8 mouse cellular contexts compared by ENCODE assay signal in the genomic region with DNA sequence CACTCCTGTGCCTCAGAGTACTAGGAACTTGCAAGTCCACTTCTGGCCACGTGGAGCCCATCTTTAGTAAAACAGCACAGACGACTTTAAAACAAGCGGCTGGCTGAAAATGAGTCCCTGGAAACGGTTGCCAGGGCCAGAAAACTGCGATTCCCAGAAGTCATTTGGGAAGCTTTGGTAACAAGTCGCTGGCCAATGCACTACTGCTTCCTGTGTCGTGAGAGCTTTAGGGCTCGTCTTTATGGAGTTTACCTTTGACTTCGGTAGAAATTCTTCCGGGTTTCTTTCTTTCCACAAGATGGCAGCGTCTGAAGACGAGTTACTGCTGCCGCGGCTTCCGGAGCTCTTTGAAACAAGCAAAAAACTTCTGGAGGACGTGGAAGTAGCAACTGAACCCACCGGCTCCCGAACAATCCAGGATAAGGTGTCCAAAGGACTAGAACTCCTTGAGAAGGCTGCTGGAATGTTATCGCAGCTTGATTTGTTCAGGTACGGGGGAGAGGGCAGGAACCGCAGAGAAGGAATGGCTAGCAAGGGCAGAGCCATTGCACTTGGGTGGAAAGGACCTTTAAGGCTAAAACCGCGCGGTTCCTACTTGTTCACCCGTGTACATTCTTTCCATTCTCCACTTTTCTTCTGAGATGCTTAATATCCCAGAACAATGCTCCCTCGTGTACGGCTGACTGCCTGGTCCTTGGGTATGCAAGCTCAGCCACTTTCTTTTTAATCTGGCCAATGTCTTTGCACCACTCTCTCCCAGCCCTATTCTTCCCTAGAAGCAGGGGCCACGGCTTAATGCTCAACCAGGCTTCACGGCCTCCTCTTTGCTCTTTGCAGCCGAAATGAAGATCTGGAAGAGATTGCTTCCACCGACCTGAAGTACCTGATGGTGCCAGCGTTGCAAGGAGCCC. TPM values are rescaled to one million over a fixed set of nuclear protein-coding genes. Genes with fewer than 3 reads are reported as not detected.
DNase-seq lines count a peak whose midpoint lies in the region; ATAC-seq and TF ChIP-seq lines count a peak whose summit lies in the region.

A gene (plus strand): TSS at position 224 of the 911 bp plus-strand sequence.

- H3K27ac ChIP-seq in MEL (ENCODE audit: control insufficient read depth, low read depth, low read length), result peak within 1 kb of the TSS; percentile 76
- H3K27ac ChIP-seq in cerebellum, adult 2 months (ENCODE audit: insufficient read depth, low read length), result peak within 1 kb of the TSS; percentile 23; the same call in 1 of the 2 replicates
- peak within 1 kb of the TSS; percentile 64 for H3K27ac ChIP-seq in forebrain, postnatal 0 days (ENCODE audit: low read depth, low read length)
- H3K27ac ChIP-seq in lung, embryonic 15.5 days, result peak within 1 kb of the TSS; percentile 44

- peak within 1 kb of the TSS; percentile 79 to 89 for H3K4me3 ChIP-seq in MEL (ENCODE audit: control insufficient read depth in 1 of 2, insufficient read depth in 1 of 2, low read depth in 2 of 2, low read length in 2 of 2)
- peak within 1 kb of the TSS; percentile 87 for H3K4me3 ChIP-seq in cerebellum, adult 2 months (replicated peaks; ENCODE audit: insufficient read depth, low read depth, low read length)
- H3K4me3 ChIP-seq in forebrain, postnatal 0 days (ENCODE audit: low read depth, low read length), result peak within 1 kb of the TSS; percentile 53
- H3K4me3 ChIP-seq in lung, embryonic 15.5 days, result peak within 1 kb of the TSS; percentile 61

- no peak; a peak in 1 of 6 replicates for TF ChIP-seq CTCF in MEL (IDR thresholded peaks at IDR 0.05 in 2 of 3, conservative IDR thresholded peaks at IDR 0.05 in 1 of 3; ENCODE audit: control insufficient read depth in 1 of 3, insufficient read depth in 1 of 3, low read depth in 2 of 3, low read length in 3 of 3, poor library complexity in 1 of 3, severe bottlenecking in 1 of 3)
- TF ChIP-seq CTCF in cerebellum, adult 2 months (IDR thresholded peaks at IDR 0.05; ENCODE audit: borderline replicate concordance, insufficient read depth, low read depth, low read length), result no peak
- peak; percentile 46 for TF ChIP-seq CTCF in forebrain, postnatal 0 days (IDR thresholded peaks at IDR 0.05; ENCODE audit: low read depth)

- peak within 1 kb of the TSS; percentile 88 for H3K9ac ChIP-seq in MEL (ENCODE audit: control insufficient read depth, low read depth, low read length, poor library complexity, severe bottlenecking)
- peak within 1 kb of the TSS; percentile 45 for H3K9ac ChIP-seq in forebrain, postnatal 0 days
- peak within 1 kb of the TSS; percentile 54 for H3K9ac ChIP-seq in lung, embryonic 15.5 days

- peaks cover 6% of the 10 kb centered on the region for H3K79me2 ChIP-seq in MEL (ENCODE audit: control insufficient read depth, insufficient read depth, low read length, poor library complexity)

- ATAC-seq in forebrain, postnatal 0 days, result peak; percentile 99
- peak; percentile 97 for ATAC-seq in lung, embryonic 15.5 days (ENCODE audit: borderline replicate concordance, extremely low read depth, low FRiP score, low TSS enrichment)

- peak; percentile 91 for DNase-seq in MEL (ENCODE audit: low read depth, low spot score)
- DNase-seq in cerebellum, adult 2 months, result peak; percentile 70 to 82
- DNase-seq in forebrain, postnatal 0 days, result peak; percentile 91
- DNase-seq in heart, postnatal 4 days, result peak; percentile 80
- DNase-seq in layer of hippocampus, adult 8-10 months (ENCODE audit: low spot score in 2 of 2), result peak; percentile 77 to 83
- DNase-seq in ovary, adult 18-20 months (ENCODE audit: low spot score), result peak; percentile 80
- peak; percentile 78 for DNase-seq in thymus, postnatal 0 days (ENCODE audit: low spot score)

- H3K4me2 ChIP-seq in forebrain, postnatal 0 days (ENCODE audit: low read depth), result peak within 1 kb of the TSS; percentile 58
- H3K4me2 ChIP-seq in lung, embryonic 15.5 days, result peak within 1 kb of the TSS; percentile 61

- TF ChIP-seq POLR2A in MEL (IDR thresholded peaks at IDR 0.05; ENCODE audit: control insufficient read depth in 1 of 2, insufficient read depth in 1 of 2, low read depth in 1 of 2, low read length in 2 of 2, poor library complexity in 1 of 2), result peak in 1 of 2 experiments; percentile 71; a peak in 2 of 4 replicates
- no peak for TF ChIP-seq POLR2A in cerebellum, adult 2 months (IDR thresholded peaks at IDR 0.05; ENCODE audit: borderline replicate concordance, insufficient read depth, low read length)

- H3K4me1 ChIP-seq in MEL (ENCODE audit: control insufficient read depth in 1 of 2, insufficient read depth in 2 of 2, low read length in 2 of 2), result peaks cover 0 to 4% of the 10 kb centered on the region in 2 experiments; a peak in 1 of 4 replicates
- no peaks in the 10 kb centered on the region for H3K4me1 ChIP-seq in cerebellum, adult 2 months (ENCODE audit: control insufficient read depth, insufficient read depth, low read length)
- H3K4me1 ChIP-seq in forebrain, postnatal 0 days (ENCODE audit: insufficient read depth), result no peaks in the 10 kb centered on the region
- no peaks in the 10 kb centered on the region for H3K4me1 ChIP-seq in lung, embryonic 15.5 days

- peaks cover 2 to 15% of the 10 kb centered on the region in 2 experiments; a peak in 3 of 4 replicates for H3K36me3 ChIP-seq in MEL (ENCODE audit: control insufficient read depth in 1 of 2, insufficient read depth in 2 of 2, low read length in 2 of 2)
- 0 out of 2 replicates have a peak, but pooled peaks cover 4% of the 10 kb centered on the region for H3K36me3 ChIP-seq in forebrain, postnatal 0 days (ENCODE audit: insufficient read depth)
- H3K36me3 ChIP-seq in lung, embryonic 15.5 days, result no peaks in the 10 kb centered on the region

- H3K27me3 ChIP-seq in MEL (ENCODE audit: control insufficient read depth in 1 of 2, insufficient read depth in 2 of 2, low read length in 2 of 2), result no peaks in the 10 kb centered on the region
- no peaks in the 10 kb centered on the region for H3K27me3 ChIP-seq in cerebellum, adult 2 months (ENCODE audit: control insufficient read depth, insufficient read depth, low read length)
- no peaks in the 10 kb centered on the region for H3K27me3 ChIP-seq in forebrain, postnatal 0 days (ENCODE audit: insufficient read depth, low read length)
- peaks cover 7% of the 10 kb centered on the region for H3K27me3 ChIP-seq in lung, embryonic 15.5 days

- TF ChIP-seq EP300 in MEL (IDR thresholded peaks at IDR 0.05; ENCODE audit: low read depth in 1 of 2, low read length in 2 of 2), result no peak

- H3K9me3 ChIP-seq in MEL (replicated peaks; ENCODE audit: insufficient read depth, low read length), result no peaks in the 10 kb centered on the region
- no peaks in the 10 kb centered on the region for H3K9me3 ChIP-seq in forebrain, postnatal 0 days (ENCODE audit: low read length)
- no peaks in the 10 kb centered on the region for H3K9me3 ChIP-seq in lung, embryonic 15.5 days

- WGBS in cerebellum, adult 2 months, result 8% methylated on average over 32 of the region's 32 CpGs
- 27% methylated on average over 32 of the region's 32 CpGs for WGBS in forebrain, postnatal 0 days
- 15% methylated on average over 32 of the region's 32 CpGs for WGBS in lung, embryonic 15.5 days

- no peak for TF ChIP-seq RAD21 in MEL (IDR thresholded peaks at IDR 0.05; ENCODE audit: low read depth, low read length)

TF ChIP-seq in MEL, 35 proteins besides CTCF, POLR2A, EP300 and RAD21:
- TF ChIP-seq CHD1 (IDR thresholded peaks at IDR 0.05; ENCODE audit: low read depth, low read length), result no peak
- TF ChIP-seq POLR2AphosphoS5 (IDR thresholded peaks at IDR 0.05; ENCODE audit: borderline replicate concordance, low read depth, low read length), result no peak
- TF ChIP-seq KAT2A (conservative IDR thresholded peaks at IDR 0.05; ENCODE audit: low read depth, low read length), result peak; percentile 95
- peak; percentile 98 for TF ChIP-seq SIN3A (IDR thresholded peaks at IDR 0.05; ENCODE audit: low read length)
- no peak for TF ChIP-seq JUND (IDR thresholded peaks at IDR 0.05; ENCODE audit: low read depth, low read length)
- peak; percentile 87 for TF ChIP-seq MAX (IDR thresholded peaks at IDR 0.05; ENCODE audit: low read length)
- TF ChIP-seq TBP (IDR thresholded peaks at IDR 0.05; ENCODE audit: low read depth, low read length), result peak; percentile 74
- TF ChIP-seq MYC (IDR thresholded peaks at IDR 0.05; ENCODE audit: low read depth, low read length), result peak; percentile 89
- peak; percentile 75 for TF ChIP-seq USF1 (IDR thresholded peaks at IDR 0.05; ENCODE audit: low read depth, low read length)
- TF ChIP-seq MXI1 (IDR thresholded peaks at IDR 0.05; ENCODE audit: low read depth, low read length), result peak; percentile 99
- peak; percentile 98 for TF ChIP-seq HCFC1 (IDR thresholded peaks at IDR 0.05; ENCODE audit: low read depth, low read length)
- no peak for TF ChIP-seq UBTF (IDR thresholded peaks at IDR 0.05; ENCODE audit: borderline replicate concordance, insufficient read depth, low read depth, low read length)
- TF ChIP-seq GABPA (IDR thresholded peaks at IDR 0.05; ENCODE audit: low read depth, low read length), result no peak
- peak; percentile 31; the same call in 1 of the 2 replicates for TF ChIP-seq ETS1 (IDR thresholded peaks at IDR 0.05; ENCODE audit: low read depth, low read length)
- peak; percentile 86 for TF ChIP-seq CHD2 (IDR thresholded peaks at IDR 0.05; ENCODE audit: low read length)
- peak; percentile 48; the same call in 1 of the 2 replicates for TF ChIP-seq TCF12 (IDR thresholded peaks at IDR 0.05; ENCODE audit: low read depth, low read length)
- TF ChIP-seq NELFE (IDR thresholded peaks at IDR 0.05; ENCODE audit: low read depth, low read length), result peak; percentile 69

RNA-seq across cellular contexts. Expression of the gene that starts here (rescaled TPM):
- 77.8 and 79.4 TPM in 2 replicates for total RNA-seq in MEL (2012; rRNA removed)
- polyA plus RNA-seq in MEL (2012; ENCODE audit: insufficient read depth in 1 of 2, insufficient read length in 2 of 2, low read depth in 1 of 2, low replicate concordance in 2 of 2, missing spikeins in 1 of 2), result 10 to 100 TPM in 1 of 2 experiments, not detected in 1; 92.1 TPM
- 47.7 and 51.8 TPM in 2 replicates for polyA plus RNA-seq in cerebellum, adult 2 months (2012; rRNA removed)
- total RNA-seq in forebrain, postnatal 0 days (2014; rRNA removed), result 44.9 and 55.2 TPM in 2 replicates
- polyA plus RNA-seq in forebrain, postnatal 0 days (2015; fragmentation: Nextera tagmentation; extraction: Ambion mirVana), result 26.4 and 29.3 TPM in 2 replicates
- 10 to 100 TPM; 44.6 to 46.4 TPM for total RNA-seq in heart, postnatal 4 days (2021)
- total RNA-seq in layer of hippocampus, adult 8-10 months (2022), result 10 to 100 TPM; 36.3 to 38.9 (median 37.6) TPM
- 35.4 and 37.6 TPM in 2 replicates for polyA plus RNA-seq in lung, embryonic 15.5 days (2015; fragmentation: Nextera tagmentation; extraction: Ambion mirVana)
- 40.6 and 42.3 TPM in 2 replicates for polyA plus RNA-seq in thymus, postnatal 0 days (2015; fragmentation: Nextera tagmentation; extraction: Ambion mirVana)

Comparison
In these comparisons a context has a peak if more than half of its experiments do, and no peak if none do; other contexts are left out.
1. Peak in every context shown above with its lines: DNase-seq, ATAC-seq, H3K4me3 ChIP-seq and H3K27ac ChIP-seq.
2. H3K27ac ChIP-seq: peak in every context shown above with its lines; median percentile 76 in MEL; 64 in forebrain, postnatal 0 days; 44 in lung, embryonic 15.5 days; 23 in cerebellum, adult 2 months.